Mouse (Mus musculus): ENCODE results near the gene Smug1. TPM values are rescaled to one million over a fixed set of nuclear protein-coding genes. Genes with fewer than 3 reads are reported as not detected.

Smug1 gene
- polyA plus RNA-seq, 1 experiment from 2014 or later: 21.8 TPM

GRCm38 (mm10) chr15:103193606-103194005 is 26.7 kb upstream of the Smug1 start:
- Histone ChIP-seq H3K27ac (ENCODE audit: low read depth) (no peak overlapping the region), H3K36me3 (ENCODE audit: control insufficient read depth, insufficient read depth, low read length) (peaks cover 86% of the 10 kb centered on the region), H3K4me3 (ENCODE audit: low read depth, low read length) (no peak overlapping the region), H3K27me3 (replicated peaks; ENCODE audit: control insufficient read depth, insufficient read depth, low read length) (no peaks in the 10 kb centered on the region), H3K4me1 (replicated peaks; ENCODE audit: control insufficient read depth, insufficient read depth, low read length) (no peaks in the 10 kb centered on the region), H3K4me2 (ENCODE audit: low read length) (no peak overlapping the region), H3K9me3 (ENCODE audit: control insufficient read depth, low read length) (no peaks in the 10 kb centered on the region), H3K9ac (ENCODE audit: low read length) (no peak overlapping the region)
- WGBS: 76% methylated on average over 2 of the region's 2 CpGs
- ATAC-seq (replicated peaks; ENCODE audit: low FRiP score, low TSS enrichment, low read depth): no peak
- DNase-seq (ENCODE audit: low spot score): no peak

GRCm38 (mm10) chr15:103190531-103191462 is 23.9 kb upstream of the Smug1 start:
- no peak overlapping the region for H3K4me2 ChIP-seq (ENCODE audit: low read length)
- no peak overlapping the region for H3K4me3 ChIP-seq (ENCODE audit: low read depth, low read length)
- H3K9ac ChIP-seq (ENCODE audit: low read length): no peak overlapping the region
- H3K9me3 ChIP-seq (ENCODE audit: control insufficient read depth, low read length): no peaks in the 10 kb centered on the region
- WGBS: 54% methylated on average over 10 of the region's 10 CpGs
- peaks cover 59% of the 10 kb centered on the region for H3K36me3 ChIP-seq (ENCODE audit: control insufficient read depth, insufficient read depth, low read length)
- no peak for DNase-seq (ENCODE audit: low spot score)
- no peaks in the 10 kb centered on the region for H3K27me3 ChIP-seq (replicated peaks; ENCODE audit: control insufficient read depth, insufficient read depth, low read length)
- no peak overlapping the region for H3K27ac ChIP-seq (ENCODE audit: low read depth)
- no peaks in the 10 kb centered on the region for H3K4me1 ChIP-seq (replicated peaks; ENCODE audit: control insufficient read depth, insufficient read depth, low read length)
- no peak for ATAC-seq (replicated peaks; ENCODE audit: low FRiP score, low TSS enrichment, low read depth)

GRCm38 (mm10) chr15:103190083-103190482 is 23.2 kb upstream of the Smug1 start:
- Histone ChIP-seq H3K9ac (ENCODE audit: low read length) (no peak overlapping the region), H3K4me1 (replicated peaks; ENCODE audit: control insufficient read depth, insufficient read depth, low read length) (no peaks in the 10 kb centered on the region), H3K4me3 (ENCODE audit: low read depth, low read length) (no peak overlapping the region), H3K27me3 (replicated peaks; ENCODE audit: control insufficient read depth, insufficient read depth, low read length) (no peaks in the 10 kb centered on the region), H3K36me3 (ENCODE audit: control insufficient read depth, insufficient read depth, low read length) (peaks cover 52% of the 10 kb centered on the region), H3K9me3 (ENCODE audit: control insufficient read depth, low read length) (no peaks in the 10 kb centered on the region), H3K27ac (ENCODE audit: low read depth) (no peak overlapping the region), H3K4me2 (ENCODE audit: low read length) (no peak overlapping the region)
- no peak for DNase-seq (ENCODE audit: low spot score)
- no peak for ATAC-seq (replicated peaks; ENCODE audit: low FRiP score, low TSS enrichment, low read depth)
- 75% methylated on average over 7 of the region's 7 CpGs for WGBS

GRCm38 (mm10) chr15:103187803-103188202 is 20.9 kb upstream of the Smug1 start:
- Histone ChIP-seq H3K27me3 (replicated peaks; ENCODE audit: control insufficient read depth, insufficient read depth, low read length) (0 out of 2 replicates have a peak, but pooled peaks cover 9% of the 10 kb centered on the region), H3K9ac (ENCODE audit: low read length) (no peak overlapping the region), H3K4me1 (replicated peaks; ENCODE audit: control insufficient read depth, insufficient read depth, low read length) (peaks cover 12% of the 10 kb centered on the region), H3K4me3 (ENCODE audit: low read depth, low read length) (no peak overlapping the region), H3K4me2 (ENCODE audit: low read length) (no peak overlapping the region), H3K27ac (ENCODE audit: low read depth) (no peak overlapping the region), H3K9me3 (ENCODE audit: control insufficient read depth, low read length) (no peaks in the 10 kb centered on the region), H3K36me3 (ENCODE audit: control insufficient read depth, insufficient read depth, low read length) (peaks cover 29% of the 10 kb centered on the region)
- WGBS: 75% methylated on average over 6 of the region's 6 CpGs
- DNase-seq (ENCODE audit: low spot score) (no peak), ATAC-seq (replicated peaks; ENCODE audit: low FRiP score, low TSS enrichment, low read depth) (no peak)

- no peak for DNase-seq (ENCODE audit: low spot score)
- 50% methylated on average over 19 of the region's 19 CpGs for WGBS
- H3K4me2 ChIP-seq (ENCODE audit: low read length): no peak overlapping the region
- no peak overlapping the region for H3K4me3 ChIP-seq (ENCODE audit: low read depth, low read length)
- no peak overlapping the region for H3K27ac ChIP-seq (ENCODE audit: low read depth)
- H3K4me1 ChIP-seq (replicated peaks; ENCODE audit: control insufficient read depth, insufficient read depth, low read length): peaks cover 17% of the 10 kb centered on the region
- no peak for ATAC-seq (replicated peaks; ENCODE audit: low FRiP score, low TSS enrichment, low read depth)
- H3K36me3 ChIP-seq (ENCODE audit: control insufficient read depth, insufficient read depth, low read length): 0 out of 2 replicates have a peak, but pooled peaks cover 7% of the 10 kb centered on the region
- H3K27me3 ChIP-seq (replicated peaks; ENCODE audit: control insufficient read depth, insufficient read depth, low read length): peaks cover 17% of the 10 kb centered on the region; the same call in 1 of the 2 replicates
- no peak overlapping the region for H3K9ac ChIP-seq (ENCODE audit: low read length)
- H3K9me3 ChIP-seq (ENCODE audit: control insufficient read depth, low read length): no peaks in the 10 kb centered on the region
Measured at GRCm38 (mm10) chr15:103185462-103186198, 18.7 kb upstream of the Smug1 start.

- ATAC-seq (replicated peaks; ENCODE audit: low FRiP score, low TSS enrichment, low read depth): no peak
- peaks cover 24% of the 10 kb centered on the region for H3K4me1 ChIP-seq (replicated peaks; ENCODE audit: control insufficient read depth, insufficient read depth, low read length)
- H3K27ac ChIP-seq (ENCODE audit: low read depth): no peak overlapping the region
- peaks cover 28% of the 10 kb centered on the region for H3K27me3 ChIP-seq (replicated peaks; ENCODE audit: control insufficient read depth, insufficient read depth, low read length)
- H3K9me3 ChIP-seq (ENCODE audit: control insufficient read depth, low read length): no peaks in the 10 kb centered on the region
- H3K4me3 ChIP-seq (ENCODE audit: low read depth, low read length): 0 out of 2 replicates have a peak overlapping the region, but pooled peaks have one; percentile 8
- H3K9ac ChIP-seq (ENCODE audit: low read length): no peak overlapping the region
- peak; percentile 69 for DNase-seq (ENCODE audit: low spot score)
- H3K36me3 ChIP-seq (ENCODE audit: control insufficient read depth, insufficient read depth, low read length): no peaks in the 10 kb centered on the region
- H3K4me2 ChIP-seq (ENCODE audit: low read length): peak overlapping the region; percentile 55
- 11% methylated on average over 25 of the region's 25 CpGs for WGBS
Measured at GRCm38 (mm10) chr15:103183651-103184610, 17.0 kb upstream of the Smug1 start.

GRCm38 (mm10) chr15:103183135-103183534 is 16.2 kb upstream of the Smug1 start:
- H3K4me1 ChIP-seq (replicated peaks; ENCODE audit: control insufficient read depth, insufficient read depth, low read length): peaks cover 24% of the 10 kb centered on the region
- H3K9me3 ChIP-seq (ENCODE audit: control insufficient read depth, low read length): no peaks in the 10 kb centered on the region
- no peak overlapping the region for H3K9ac ChIP-seq (ENCODE audit: low read length)
- WGBS: under 1% methylated on average over 21 of the region's 21 CpGs
- ATAC-seq (replicated peaks; ENCODE audit: low FRiP score, low TSS enrichment, low read depth): 0 out of 2 replicates have a peak, but pooled peaks have one; percentile 12
- peak overlapping the region; percentile 55 for H3K4me2 ChIP-seq (ENCODE audit: low read length)
- H3K4me3 ChIP-seq (ENCODE audit: low read depth, low read length): peak overlapping the region; percentile 25; the same call in 1 of the 2 replicates
- peaks cover 29% of the 10 kb centered on the region for H3K27me3 ChIP-seq (replicated peaks; ENCODE audit: control insufficient read depth, insufficient read depth, low read length)
- no peak overlapping the region for H3K27ac ChIP-seq (ENCODE audit: low read depth)
- peak; percentile 86 for DNase-seq (ENCODE audit: low spot score)
- no peaks in the 10 kb centered on the region for H3K36me3 ChIP-seq (ENCODE audit: control insufficient read depth, insufficient read depth, low read length)
